Mouse (Mus musculus): ENCODE results near the gene Plxdc2. TPM values are rescaled to one million over a fixed set of nuclear protein-coding genes. Genes with fewer than 3 reads are reported as not detected.

Gene Plxdc2
- polyA plus RNA-seq (2012; rRNA removed) = 1.5 and 3.0 TPM in 2 replicates

DNA sequence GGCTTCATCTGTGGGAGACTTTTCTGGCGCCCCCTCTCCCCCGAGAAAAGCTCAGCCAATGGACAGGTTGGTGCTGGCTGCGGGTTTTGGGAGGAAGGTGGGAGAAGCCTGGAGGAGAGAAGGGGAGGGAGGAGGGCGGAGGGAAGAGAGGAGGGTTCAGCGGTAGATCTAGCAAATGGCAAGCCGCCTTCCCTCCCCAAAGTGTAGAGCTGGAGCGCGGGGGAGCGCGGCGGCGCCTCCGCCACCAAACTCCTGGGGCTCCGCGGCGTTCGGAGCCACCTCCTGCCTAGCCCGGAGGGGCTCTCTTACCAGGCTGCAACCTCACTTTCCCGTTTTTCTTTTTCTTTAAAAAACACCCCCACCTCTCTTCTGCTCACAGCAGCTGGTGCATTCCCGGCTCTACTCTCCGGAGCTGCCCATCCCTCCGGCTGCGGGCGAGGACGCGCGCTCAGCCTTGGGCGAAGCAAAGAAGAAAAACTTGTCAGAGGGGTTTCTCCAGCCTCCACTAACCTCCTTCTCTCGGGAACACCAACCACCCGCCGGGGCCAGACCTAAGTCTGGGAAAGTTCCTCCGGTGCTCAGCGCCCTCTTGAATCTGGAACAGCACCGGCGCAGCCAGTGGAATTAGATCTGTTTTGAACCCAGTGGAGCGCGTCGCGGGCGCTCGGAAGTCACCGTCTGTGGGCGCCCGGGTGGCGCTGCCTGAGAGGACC is at the start of gene Plxdc2:
Gene Plxdc2 (plus strand): TSS at position 199 of the 713 bp plus-strand sequence.
- no peak for DNase-seq (ENCODE audit: low read depth, low spot score)

DNA sequence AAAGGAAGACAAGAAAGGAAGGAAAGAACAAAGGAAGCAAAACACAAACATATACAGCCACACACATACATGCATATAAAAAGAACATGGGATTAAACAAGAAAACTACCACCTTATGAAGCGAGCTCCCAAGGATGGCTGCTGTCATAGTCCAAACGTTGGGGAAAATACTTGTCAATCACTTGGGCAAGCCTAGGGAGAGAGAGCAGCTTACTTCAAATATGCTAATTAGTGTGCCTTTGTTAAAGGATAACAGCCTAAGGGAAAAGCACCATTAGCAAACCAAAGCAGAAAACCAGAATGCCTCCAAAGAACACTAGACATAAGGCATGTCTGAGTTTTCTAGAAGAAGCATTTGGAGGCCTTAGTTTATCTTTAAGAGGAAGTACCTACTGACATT is 45.7 kb upstream of the Plxdc2 start:
- 42% methylated on average over 2 of the region's 2 CpGs for WGBS
- DNase-seq (ENCODE audit: low read depth, low spot score) = no peak

More for the DNA sequence above, at the start of gene Plxdc2:
- 2% methylated on average over 40 of the region's 45 CpGs for WGBS

DNA sequence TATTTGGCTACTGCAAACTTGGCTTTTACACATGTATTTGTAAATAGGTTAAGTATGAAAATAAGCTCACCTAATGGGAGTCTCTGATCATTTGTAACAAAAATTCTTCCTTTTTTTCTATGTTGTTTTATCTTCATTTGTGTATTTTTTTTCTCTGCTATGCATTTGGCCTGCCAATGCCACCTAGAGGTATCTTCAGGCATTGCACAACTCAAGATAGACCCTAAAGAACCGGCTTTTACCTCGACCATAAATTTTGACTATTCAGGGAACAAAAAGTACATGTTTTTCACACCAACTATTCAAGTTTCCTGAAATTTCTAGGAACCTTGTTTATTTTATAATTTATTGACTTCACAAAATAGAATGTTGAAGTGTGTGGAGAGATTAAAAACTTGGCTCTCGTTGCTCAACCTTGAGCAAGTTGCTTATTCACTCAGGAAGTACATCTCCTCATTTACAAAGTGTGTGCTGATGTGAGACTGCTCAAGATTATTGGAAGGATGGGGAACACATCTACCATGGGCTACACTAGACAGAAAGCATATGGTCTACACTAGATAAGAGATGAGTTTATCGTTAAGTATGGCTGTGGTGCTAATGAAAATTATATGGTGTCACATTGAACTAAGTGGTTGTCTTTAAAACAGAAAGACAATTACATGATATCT is 43.6 kb upstream of the Plxdc2 start:
- 49% methylated on average over 4 of the region's 4 CpGs for WGBS
- no peak for DNase-seq (ENCODE audit: low read depth, low spot score)

DNA sequence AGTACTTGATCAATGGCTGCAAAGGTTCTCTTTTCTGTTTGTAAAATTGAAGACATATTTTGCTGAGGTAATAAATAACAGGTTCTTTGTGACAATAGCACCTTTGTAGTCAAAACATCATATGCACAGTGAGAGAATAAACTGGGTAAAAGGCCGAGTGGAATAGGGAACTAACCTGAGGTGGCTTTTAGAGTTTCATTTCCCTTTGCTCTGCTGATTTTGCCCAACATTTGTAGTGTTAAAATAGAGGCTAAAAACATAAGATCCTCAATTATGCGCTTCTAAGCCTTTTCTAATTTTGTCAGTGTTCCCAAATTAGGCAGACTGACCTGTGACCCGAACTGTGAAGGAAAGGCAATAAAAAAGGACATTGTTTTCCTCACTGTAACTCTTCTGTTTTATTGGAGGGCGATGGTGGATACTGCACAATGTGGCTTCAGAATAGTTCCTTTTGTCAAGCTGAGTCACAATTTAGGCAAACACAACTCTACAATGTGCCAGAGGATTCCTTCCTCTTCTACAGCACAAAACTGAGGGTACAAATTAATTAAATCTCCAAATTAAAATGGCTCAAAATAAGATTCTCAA is 20.8 kb upstream of the Plxdc2 start:
- DNase-seq (ENCODE audit: low read depth, low spot score) = no peak
- 30% methylated on average over 4 of the region's 4 CpGs for WGBS

DNA sequence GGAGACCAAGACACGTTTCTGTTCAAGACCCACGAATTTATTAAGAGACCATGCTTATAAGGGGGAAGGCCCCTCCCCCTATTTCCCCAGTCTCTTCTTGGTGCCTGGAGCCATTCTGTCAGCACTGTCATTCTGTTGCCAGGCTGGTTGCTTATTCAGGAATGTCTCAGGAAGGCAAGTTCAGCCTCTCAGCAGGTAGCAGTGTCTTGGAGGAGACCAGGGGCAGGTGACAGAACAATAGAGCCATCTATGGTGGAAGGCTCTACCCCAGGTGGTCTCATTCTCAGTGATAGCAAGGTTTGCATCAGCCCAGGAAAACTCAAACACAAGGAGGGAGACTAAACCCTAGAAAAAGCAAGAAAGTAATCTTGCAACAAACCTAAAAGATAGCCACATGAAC is 11.5 kb upstream of the Plxdc2 start:
- 47% methylated on average over 2 of the region's 2 CpGs for WGBS
- DNase-seq (ENCODE audit: low read depth, low spot score) = no peak

DNA sequence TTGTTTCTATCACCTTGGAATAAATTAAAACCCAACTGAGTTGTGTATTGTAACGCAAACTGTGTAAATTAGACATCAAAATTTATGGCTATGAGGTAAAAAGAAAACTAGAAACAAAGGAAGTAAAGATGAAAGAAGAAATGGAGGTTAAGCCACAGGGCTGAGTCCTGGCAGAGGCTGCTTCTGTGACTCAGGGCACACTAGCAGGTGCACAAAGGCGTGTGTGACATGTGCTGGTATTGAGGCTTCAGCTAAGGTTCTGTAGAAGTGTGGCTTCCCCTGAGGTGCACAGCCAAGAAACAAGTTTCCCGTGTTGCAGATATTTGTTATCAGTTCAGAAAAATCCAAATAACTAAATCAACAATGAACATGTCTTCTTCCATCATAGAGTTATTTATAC is 5.0 kb upstream of the Plxdc2 start:
- WGBS = 56% methylated on average over 3 of the region's 3 CpGs
- no peak for DNase-seq (ENCODE audit: low read depth, low spot score)

DNA sequence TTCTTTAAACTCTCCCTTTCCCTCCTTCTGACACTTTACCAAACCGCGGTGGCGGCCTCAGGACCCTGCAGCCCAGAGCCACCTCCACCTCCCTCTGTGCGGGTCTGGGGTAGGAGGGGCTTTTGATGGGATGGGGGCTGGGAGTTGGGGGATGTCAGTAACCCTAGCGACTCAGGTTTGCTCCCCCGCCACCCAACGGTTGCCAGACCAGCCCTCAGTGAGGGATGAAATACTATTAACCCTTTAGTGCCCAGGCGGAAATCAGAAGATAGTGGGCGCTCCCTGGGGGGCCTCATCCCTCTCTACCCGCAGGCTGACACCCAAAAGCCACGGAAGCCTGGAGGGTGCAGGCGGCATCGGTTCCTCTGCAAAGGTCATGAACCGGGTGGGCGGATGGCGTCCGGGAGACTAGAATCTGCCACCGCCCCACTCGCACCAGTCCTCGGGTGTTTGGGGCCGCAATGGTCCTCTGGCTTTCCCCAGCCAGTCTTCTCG is 446 bp upstream of the Plxdc2 start:
- WGBS = 1% methylated on average over 22 of the region's 22 CpGs
- DNase-seq (ENCODE audit: low read depth, low spot score) = no peak

DNA sequence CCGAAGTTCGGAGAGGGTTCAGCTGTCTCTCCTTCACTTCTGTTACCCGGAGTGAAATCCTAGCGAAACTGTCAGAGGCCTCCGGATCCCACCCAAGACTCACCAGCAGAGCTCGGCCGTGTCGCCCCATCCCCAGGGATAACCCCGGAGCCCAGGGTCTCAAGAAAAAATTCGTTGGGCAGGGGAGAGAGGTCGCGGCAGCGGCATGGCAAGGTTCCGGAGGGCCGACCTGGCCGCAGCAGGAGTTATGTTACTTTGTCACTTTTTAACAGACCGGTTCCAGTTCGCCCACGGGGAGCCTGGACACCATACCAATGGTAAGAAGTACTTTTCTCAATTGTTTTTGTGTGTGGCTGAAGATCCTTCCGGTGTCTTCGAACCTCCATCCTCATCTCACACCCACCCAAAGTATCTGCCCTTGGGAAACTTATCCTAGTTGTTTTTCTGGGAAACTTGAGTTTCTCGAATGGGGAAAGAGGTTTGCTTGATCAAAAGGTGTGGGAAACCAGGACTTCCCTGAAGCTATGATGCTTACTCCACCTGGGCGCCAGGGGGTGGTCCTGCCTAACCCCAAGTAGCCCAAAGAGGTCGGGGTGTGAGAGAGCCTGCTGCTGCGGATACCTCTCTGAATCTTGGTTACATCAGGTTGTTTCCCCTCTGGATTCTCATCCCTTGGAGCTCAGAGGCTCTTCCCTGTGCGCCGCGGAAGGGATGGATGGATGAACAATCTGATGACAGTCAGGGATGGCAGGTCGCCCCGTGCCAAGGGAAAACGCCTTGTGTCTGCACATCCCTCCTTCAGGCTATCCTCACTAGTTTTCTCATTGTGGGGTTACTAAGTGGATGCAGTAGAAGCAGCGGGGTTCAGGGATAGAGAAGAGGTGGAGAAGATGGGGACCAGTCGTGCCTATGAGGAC is 1.1 kb downstream of the Plxdc2 start:
- no peak for DNase-seq (ENCODE audit: low read depth, low spot score)
- 12% methylated on average over 33 of the region's 33 CpGs for WGBS

DNA sequence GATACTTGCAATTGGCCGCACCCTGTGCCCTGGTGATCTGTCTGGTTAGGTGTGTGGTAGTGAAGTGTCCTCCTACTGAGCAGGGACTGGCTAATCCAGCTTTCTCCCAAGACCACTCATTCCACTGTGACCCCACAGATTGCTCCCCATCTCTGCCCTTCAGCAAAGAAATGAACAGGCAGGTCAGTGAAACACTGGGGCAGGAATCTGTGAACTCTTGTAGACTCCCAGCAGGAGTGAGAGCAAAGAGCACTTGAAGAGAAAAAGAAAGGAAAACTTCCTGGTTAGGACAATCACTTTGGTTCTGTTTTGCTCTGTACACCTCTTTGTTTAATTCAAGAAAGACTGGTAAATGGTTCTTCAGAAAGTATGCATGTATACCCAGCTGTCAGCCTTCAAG is 1.8 kb downstream of the Plxdc2 start:
- 50% methylated on average over 1 of the region's 1 CpGs for WGBS
- no peak for DNase-seq (ENCODE audit: low read depth, low spot score)

DNA sequence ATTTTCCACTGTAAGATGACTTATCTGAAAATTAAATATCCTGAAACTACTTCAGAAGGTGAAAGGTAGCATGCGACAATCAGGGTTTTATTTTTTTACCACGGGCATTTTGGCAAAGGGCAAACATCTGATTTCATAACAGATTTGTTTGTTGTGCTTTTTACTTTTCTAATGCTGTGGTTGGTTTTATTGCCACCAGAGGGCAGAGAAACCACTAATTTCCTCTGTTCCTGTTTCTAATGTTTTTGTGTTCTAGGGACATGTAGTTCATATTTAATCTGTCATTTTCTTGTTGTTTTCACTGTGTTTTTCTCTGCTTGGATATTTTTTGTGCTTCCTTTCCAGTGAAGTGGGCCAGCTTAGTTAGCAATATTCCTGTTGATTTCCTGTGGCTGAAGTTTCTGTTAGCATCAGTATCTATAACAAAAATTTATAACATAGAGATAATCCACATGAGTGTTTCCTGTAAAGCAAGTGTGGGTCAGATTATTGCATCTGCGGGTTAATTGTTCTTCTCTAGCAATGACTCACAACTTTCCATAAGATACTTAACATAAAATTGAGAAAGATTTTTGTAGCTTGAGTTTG is 3.3 kb downstream of the Plxdc2 start:
- no peak for DNase-seq (ENCODE audit: low read depth, low spot score)
- WGBS = 28% methylated on average over 3 of the region's 3 CpGs

DNA sequence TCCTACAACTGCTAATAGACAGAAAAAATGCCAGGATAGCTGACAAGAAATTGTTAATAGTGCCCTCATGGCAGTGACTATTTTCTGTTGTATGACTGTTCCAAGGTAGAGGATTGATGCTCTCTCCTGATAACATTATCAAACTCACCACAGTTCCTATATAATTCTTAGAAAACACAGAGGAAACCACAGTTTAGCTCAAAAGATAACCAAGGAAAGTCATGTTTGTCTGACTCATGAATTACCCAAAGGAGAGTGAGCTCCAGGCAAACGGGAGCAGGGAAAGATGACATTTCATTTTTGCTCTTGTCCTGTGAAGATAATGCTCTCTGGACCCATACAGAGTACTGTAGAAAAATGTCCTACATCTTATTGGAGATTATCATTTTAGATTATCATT is 8.6 kb downstream of the Plxdc2 start:
- DNase-seq (ENCODE audit: low read depth, low spot score) = no peak
- WGBS = 48% methylated on average over 1 of the region's 1 CpGs

DNA sequence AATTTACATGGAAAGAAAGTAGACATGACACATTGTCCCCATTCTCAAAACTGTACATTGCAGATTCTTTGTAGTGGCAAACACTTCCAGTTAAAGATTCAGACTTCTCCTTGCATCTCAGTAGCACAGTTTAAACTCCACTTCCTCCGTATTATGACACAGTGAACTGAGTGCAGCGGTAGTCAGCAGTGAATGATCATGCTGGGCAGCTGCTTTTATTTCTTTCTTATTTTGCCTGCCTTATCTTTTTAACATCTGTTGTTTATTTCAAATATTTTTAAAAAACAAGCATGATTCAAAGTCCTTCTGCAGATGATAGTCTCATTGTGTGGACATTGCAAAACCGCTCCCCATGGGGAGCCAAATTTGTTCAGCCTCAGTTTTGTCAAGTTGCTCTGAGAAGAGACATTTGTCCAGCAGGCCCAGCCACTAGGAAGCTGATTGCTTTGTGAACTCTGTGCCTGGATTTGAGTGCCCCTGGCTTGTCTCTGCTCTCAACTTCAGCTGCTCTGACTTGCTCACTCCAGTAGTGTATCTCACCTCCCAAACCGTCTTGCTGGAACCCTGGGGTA is 9.8 kb downstream of the Plxdc2 start:
- 62% methylated on average over 4 of the region's 4 CpGs for WGBS
- DNase-seq (ENCODE audit: low read depth, low spot score) = no peak

DNA sequence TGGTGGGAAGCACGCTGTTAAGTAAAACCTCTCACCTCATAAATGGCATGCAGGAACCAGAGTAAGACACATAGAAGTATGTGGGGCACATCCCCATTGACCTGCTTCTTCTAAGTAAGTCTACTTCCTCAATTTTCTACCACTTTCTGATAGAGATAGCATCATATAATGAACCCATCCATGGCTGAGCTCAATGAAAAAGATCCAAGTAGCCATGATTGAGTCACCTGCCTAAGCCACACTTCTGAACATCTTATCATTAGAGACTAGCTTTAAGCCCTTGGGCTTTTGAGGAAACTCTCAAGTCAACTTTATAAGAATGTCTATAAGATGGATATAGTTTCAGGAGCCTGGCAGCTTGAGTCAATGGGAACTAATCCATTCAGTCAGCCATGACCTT is 14.3 kb downstream of the Plxdc2 start:
- 72% methylated on average over 1 of the region's 1 CpGs for WGBS
- no peak for DNase-seq (ENCODE audit: low read depth, low spot score)

DNA sequence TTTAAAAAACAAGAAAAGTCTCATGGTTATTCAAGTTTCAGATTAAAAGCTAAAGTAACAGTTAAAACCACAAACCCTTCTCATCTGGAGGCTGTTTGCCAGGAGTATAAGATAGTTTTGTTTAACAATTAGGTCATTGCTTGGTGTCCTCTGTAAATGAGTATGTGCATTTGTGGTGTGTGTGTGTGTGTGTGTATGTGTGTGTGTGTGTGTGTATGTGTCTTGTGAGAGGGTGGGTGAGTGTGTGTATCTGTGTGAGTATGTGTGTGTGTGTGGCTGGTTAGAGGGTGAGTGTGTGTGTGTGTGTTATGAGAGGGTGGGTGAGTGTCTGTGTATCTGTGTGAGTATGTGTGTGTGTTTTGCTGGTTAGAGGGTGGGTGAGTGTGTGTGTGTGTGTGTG is 18.2 kb downstream of the Plxdc2 start:
- DNase-seq (ENCODE audit: low read depth, low spot score) = no peak

DNA sequence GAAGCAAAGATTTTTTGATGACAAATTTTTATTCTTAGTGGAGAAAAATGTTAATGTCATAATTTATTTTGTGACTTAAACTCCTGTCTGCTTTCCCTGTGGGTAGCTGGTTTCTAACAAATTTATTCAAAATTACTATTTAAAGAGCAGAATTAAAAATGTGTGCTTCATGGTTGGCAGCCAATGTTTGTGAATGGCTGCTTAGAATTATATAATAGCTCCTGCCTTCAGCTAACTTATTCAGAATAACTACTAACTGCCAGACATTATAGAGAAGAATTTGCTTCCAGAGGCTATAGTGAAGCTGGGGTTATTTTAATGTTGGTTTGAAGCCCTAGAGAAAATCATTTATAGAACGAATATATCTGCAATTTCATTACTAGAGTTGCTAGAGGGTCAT is 30.1 kb downstream of the Plxdc2 start:
- 57% methylated on average over 1 of the region's 1 CpGs for WGBS
- no peak for DNase-seq (ENCODE audit: low read depth, low spot score)

DNA sequence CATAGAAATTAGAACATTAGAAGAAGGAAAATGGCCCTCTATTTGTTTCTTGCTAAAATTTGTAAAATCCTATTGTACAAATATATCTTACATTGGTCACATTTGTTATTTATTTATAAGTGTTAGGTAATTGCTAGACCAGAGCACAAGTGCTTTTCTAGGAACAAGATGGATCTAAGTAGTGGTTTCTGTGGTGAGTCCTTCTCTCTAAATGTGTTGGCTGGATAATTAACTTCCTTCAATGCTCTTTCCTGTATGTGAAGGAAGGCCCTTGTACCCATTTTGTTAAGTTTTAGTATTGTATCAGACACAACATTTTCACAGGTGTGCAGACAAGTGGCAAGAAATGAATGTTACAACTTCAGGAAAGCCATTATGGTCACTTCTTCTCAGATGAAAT is 30.6 kb downstream of the Plxdc2 start:
- DNase-seq (ENCODE audit: low read depth, low spot score) = no peak

DNA sequence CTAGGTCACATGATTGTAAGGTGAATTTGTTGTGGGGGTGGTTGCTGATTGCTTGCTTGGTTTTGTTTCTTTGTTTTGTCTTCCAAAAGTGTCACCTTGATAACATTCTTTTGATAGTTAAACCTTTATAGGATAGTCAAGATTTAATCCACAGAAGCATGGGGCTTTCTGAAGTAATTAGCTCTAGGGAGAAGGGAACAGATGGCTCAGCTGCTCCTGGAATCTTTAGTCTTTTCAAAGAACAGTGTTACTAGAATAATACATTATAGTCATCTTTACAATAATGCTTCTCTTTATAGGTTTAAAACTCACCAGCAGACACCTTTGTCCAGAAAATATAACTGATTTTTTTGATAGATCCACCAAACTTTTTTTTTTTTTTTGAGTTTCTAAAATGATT is 31.7 kb downstream of the Plxdc2 start:
- DNase-seq (ENCODE audit: low read depth, low spot score) = no peak

DNA sequence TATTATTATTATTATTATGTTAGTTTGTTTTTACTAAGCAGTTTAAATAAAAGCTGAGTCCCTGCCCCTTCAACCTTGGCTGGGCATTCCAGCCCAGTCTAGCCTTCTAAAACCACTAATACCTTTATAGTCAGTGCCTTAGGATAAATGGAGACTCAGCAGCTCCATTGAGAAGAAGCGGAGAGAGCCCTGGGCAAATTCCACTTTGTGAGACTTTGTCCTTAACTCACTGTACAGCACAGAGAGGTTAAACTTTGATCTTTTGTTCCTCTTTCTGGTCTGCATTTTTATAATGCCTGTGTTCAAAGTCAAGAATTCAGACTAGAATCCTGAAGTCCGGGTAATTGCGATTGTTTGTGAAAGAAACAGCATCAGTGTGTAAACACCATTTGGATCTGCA is 41.4 kb downstream of the Plxdc2 start:
- DNase-seq (ENCODE audit: low read depth, low spot score) = no peak
- 61% methylated on average over 3 of the region's 3 CpGs for whole genome bisulfite sequencing

DNA sequence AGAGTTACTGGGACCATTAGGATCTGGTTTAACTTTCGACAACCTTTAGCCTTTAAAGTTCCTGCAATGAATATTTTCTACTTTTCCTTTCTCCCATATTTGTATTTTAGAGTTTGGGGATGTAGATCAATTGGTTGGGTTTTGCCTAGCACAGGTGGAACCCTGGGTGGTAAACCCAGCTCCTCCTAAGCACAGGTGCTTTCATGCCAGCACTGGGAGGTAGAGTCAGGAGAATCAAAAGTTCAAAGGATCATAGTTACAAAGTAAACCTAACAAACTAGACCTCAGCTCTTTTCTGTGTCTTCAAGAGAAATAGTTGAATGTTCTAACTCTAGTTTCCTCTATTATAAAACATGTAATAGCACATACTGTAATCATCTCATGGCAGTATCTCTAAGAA is 41.9 kb downstream of the Plxdc2 start:
- no peak for DNase-seq (ENCODE audit: low read depth, low spot score)
- 82% methylated on average over 1 of the region's 1 CpGs for WGBS
